In the genomic region with DNA sequence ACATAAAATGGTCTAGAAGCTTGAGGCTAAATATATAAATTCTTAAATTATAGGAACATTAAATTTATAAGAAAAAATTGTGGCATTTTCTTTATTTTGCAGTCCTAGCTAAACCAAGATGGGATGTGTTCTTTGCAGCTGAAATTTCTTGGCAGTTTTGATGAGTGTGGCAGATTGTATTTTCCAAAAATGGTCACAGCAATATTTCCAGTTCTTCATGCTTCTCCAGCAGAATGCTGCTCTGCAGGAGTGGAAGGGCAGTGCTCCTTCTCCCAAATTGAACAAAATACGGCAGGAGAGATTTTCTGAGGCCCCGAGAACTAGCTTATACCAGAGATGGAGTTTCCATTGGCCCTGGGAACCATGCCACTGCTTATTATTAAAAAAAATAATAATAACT, we compare ENCODE assay signal across 25 mouse cellular contexts.
DNase-seq lines count a peak whose midpoint lies in the region; ATAC-seq and TF ChIP-seq lines count a peak whose summit lies in the region.
"Had no signal": no experiment of that assay in that cellular context is flagged by ENCODE, and none has a peak within 500 bp of the region (broad histone marks: within the 10 kb centered on the region; RNA-seq: fewer than 3 reads in every experiment).

No protein-coding gene starts in this region.

- no peak overlapping the region for H3K4me3 ChIP-seq in lung, embryonic 14.5 days (ENCODE audit: low read depth, low read length)
- H3K4me3 ChIP-seq: embryonic facial prominence, embryonic 12.5 days; embryonic facial prominence, embryonic 15.5 days; heart, embryonic 12.5 days; heart, embryonic 15.5 days; hindbrain, embryonic 10.5 days; hindbrain, embryonic 13.5 days had no signal

- H3K4me1 ChIP-seq in lung, embryonic 14.5 days (ENCODE audit: insufficient read depth) = no peaks in the 10 kb centered on the region
- H3K4me1 ChIP-seq: embryonic facial prominence, embryonic 12.5 days; embryonic facial prominence, embryonic 15.5 days; heart, embryonic 12.5 days; heart, embryonic 15.5 days; hindbrain, embryonic 10.5 days; hindbrain, embryonic 13.5 days had no signal

- H3K27me3 ChIP-seq in lung, embryonic 14.5 days (ENCODE audit: insufficient read depth, low read length) = no peaks in the 10 kb centered on the region
- H3K27me3 ChIP-seq: embryonic facial prominence, embryonic 12.5 days; embryonic facial prominence, embryonic 15.5 days; heart, embryonic 12.5 days; heart, embryonic 15.5 days; hindbrain, embryonic 13.5 days had no signal

- no peaks in the 10 kb centered on the region for H3K9me3 ChIP-seq in lung, embryonic 14.5 days (ENCODE audit: low read depth, low read length)
- H3K9me3 ChIP-seq: embryonic facial prominence, embryonic 12.5 days; embryonic facial prominence, embryonic 15.5 days; heart, embryonic 12.5 days; heart, embryonic 15.5 days; hindbrain, embryonic 10.5 days; hindbrain, embryonic 13.5 days had no signal

- no peak overlapping the region for H3K9ac ChIP-seq in lung, embryonic 14.5 days
- H3K9ac ChIP-seq: embryonic facial prominence, embryonic 12.5 days; embryonic facial prominence, embryonic 15.5 days; forebrain, postnatal 0 days; heart, embryonic 12.5 days; heart, embryonic 15.5 days; hindbrain, embryonic 13.5 days had no signal

- H3K27ac ChIP-seq in lung, embryonic 14.5 days (ENCODE audit: low read depth) = no peak overlapping the region
- H3K27ac ChIP-seq: embryonic facial prominence, embryonic 12.5 days; embryonic facial prominence, embryonic 15.5 days; heart, embryonic 15.5 days; hindbrain, embryonic 10.5 days; hindbrain, embryonic 13.5 days had no signal

- no peak overlapping the region for H3K4me2 ChIP-seq in lung, embryonic 14.5 days
- H3K4me2 ChIP-seq: embryonic facial prominence, embryonic 12.5 days; embryonic facial prominence, embryonic 15.5 days; heart, embryonic 12.5 days; heart, embryonic 15.5 days; hindbrain, embryonic 13.5 days had no signal

- 67% methylated on average over 2 of the region's 2 CpGs for WGBS in lung, embryonic 14.5 days

- no peak for TF ChIP-seq CTCF in lung, embryonic 14.5 days (IDR thresholded peaks at IDR 0.05; ENCODE audit: low read depth)

- no peaks in the 10 kb centered on the region for H3K36me3 ChIP-seq in lung, embryonic 14.5 days (ENCODE audit: insufficient read depth)
- H3K36me3 ChIP-seq: embryonic facial prominence, embryonic 12.5 days; embryonic facial prominence, embryonic 15.5 days; heart, embryonic 12.5 days; heart, embryonic 15.5 days; hindbrain, embryonic 10.5 days; hindbrain, embryonic 13.5 days had no signal

- DNase-seq in frontal cortex, postnatal 36 days (ENCODE audit: low spot score in 2 of 2) = peak; percentile 8 to 47
- no peak for DNase-seq in frontal cortex, postnatal 25 days (ENCODE audit: low spot score in 2 of 2)
- DNase-seq in layer of hippocampus, postnatal 14 days (ENCODE audit: low spot score in 2 of 2) = peak; percentile 32 to 49
- DNase-seq in layer of hippocampus, postnatal 36 days = no peak
- peak; percentile 3 for DNase-seq in lung, embryonic 14.5 days
- no peak for DNase-seq in lung, postnatal 10 days
- no peak for DNase-seq in thymus, postnatal 14 days
- DNase-seq: adrenal gland, adult 2 months; adrenal gland, postnatal 14 days; cerebellum, adult 11-12 months; cerebellum, adult 9-10 months; forebrain, postnatal 0 days; gastrocnemius, postnatal 25 days; heart, adult 18-20 months; heart, postnatal 10 days; heart, postnatal 36 days had no signal

- ATAC-seq in lung, embryonic 14.5 days (ENCODE audit: insufficient read depth) = no peak
- ATAC-seq: CD4-positive, CD25-positive, alpha-beta regulatory T cell, adult 4 months; forebrain, embryonic 14.5 days; forebrain, postnatal 0 days; hindbrain, embryonic 16.5 days had no signal

Comparison
In these comparisons a context has a peak if more than half of its experiments do, and no peak if none do; other contexts are left out.
1. DNase-seq: peak in frontal cortex, postnatal 36 days (2 of 2), layer of hippocampus, postnatal 14 days (2 of 2) and lung, embryonic 14.5 days (single experiment); none in frontal cortex, postnatal 25 days (0 of 2), layer of hippocampus, postnatal 36 days (0 of 2), lung, postnatal 10 days (single experiment) and thymus, postnatal 14 days (single experiment).